Mouse (Mus musculus) myocyte (in vitro differentiated cells): ENCODE results near the gene Golt1a. TPM values are rescaled to one million over a fixed set of nuclear protein-coding genes. Genes with fewer than 3 reads are reported as not detected.
"Not testable (repeated sequence)": the region's sequence is repeated elsewhere in the genome, so short reads cannot be mapped to it uniquely, and the experiment has no call there.

ENCODE experiments used
- H3K27me3 ChIP-seq: one replicate; pipeline ENCODE4 v1.6.1; 2011; ENCODE audit not compliant: control insufficient read depth, insufficient read depth, insufficient read length
- H3K36me3 ChIP-seq: one replicate; pipeline ENCODE4 v1.6.1; 2011; ENCODE audit not compliant: control insufficient read depth, insufficient read depth
- H3K4me2 ChIP-seq: one replicate; pipeline ENCODE4 v1.6.1; 2011; ENCODE audit warnings: low read depth, control low read depth
- H3K4me3 ChIP-seq: one replicate; pipeline ENCODE4 v1.5.1; 2011; ENCODE audit warnings: mild to moderate bottlenecking, control low read depth, moderate library complexity
- H3K79me2 ChIP-seq: one replicate; pipeline ENCODE4 v1.6.1; 2011; ENCODE audit not compliant: control insufficient read depth, insufficient read depth
- H3ac ChIP-seq: one replicate; pipeline ENCODE4 v1.6.1; 2011; ENCODE audit not compliant: control insufficient read depth, insufficient read length
- CEBPB ChIP-seq: IDR thresholded peaks from 2 replicates; pipeline ENCODE4 v1.6.1; 2011; ENCODE audit warnings: mild to moderate bottlenecking, moderate library complexity; ENCODE audit not compliant: poor library complexity, insufficient read depth, severe bottlenecking
- E2F4 ChIP-seq: IDR thresholded peaks from one replicate; pipeline ENCODE4 v1.6.1; 2011; ENCODE audit warnings: mild to moderate bottlenecking, control low read depth, moderate library complexity; ENCODE audit not compliant: insufficient read depth
- MAX ChIP-seq: IDR thresholded peaks from one replicate; pipeline ENCODE4 v1.6.1; 2011; ENCODE audit warnings: low read depth, mild to moderate bottlenecking, control low read depth
- MYOD1 ChIP-seq, 3 experiments: IDR thresholded peaks; one replicate each; pipeline ENCODE4 v1.6.1; 2011; ENCODE audit warnings: control low read depth in 2 of 3, low read depth in 2 of 3, mild to moderate bottlenecking in 2 of 3, moderate library complexity in 1 of 3; ENCODE audit not compliant: insufficient read length in 2 of 3, control insufficient read depth in 1 of 3
- MYOG ChIP-seq, 3 experiments: IDR thresholded peaks; one replicate each; pipeline ENCODE4 v1.6.1; 2011; ENCODE audit warnings: control low read depth in 2 of 3, low read depth in 2 of 3, mild to moderate bottlenecking in 2 of 3; ENCODE audit not compliant: insufficient read length in 2 of 3, control insufficient read depth in 1 of 3, insufficient read depth in 1 of 3
- POLR2A ChIP-seq: IDR thresholded peaks from one replicate; pipeline ENCODE4 v1.6.1; 2011; ENCODE audit warnings: low read depth, mild to moderate bottlenecking, control low read depth, moderate library complexity; ENCODE audit not compliant: insufficient read length
- POLR2AphosphoS2 ChIP-seq: IDR thresholded peaks from one replicate; pipeline ENCODE4 v1.6.1; 2011; ENCODE audit warnings: low read depth, control low read depth; ENCODE audit not compliant: insufficient read length
- REST ChIP-seq: IDR thresholded peaks from one replicate; pipeline ENCODE4 v1.6.1; 2011; ENCODE audit warnings: mild to moderate bottlenecking, control low read depth, moderate library complexity; ENCODE audit not compliant: insufficient read depth, insufficient read length
- SRF ChIP-seq: IDR thresholded peaks from one replicate; pipeline ENCODE4 v1.6.1; 2011; ENCODE audit warnings: low read depth; ENCODE audit not compliant: control insufficient read depth, insufficient read length
- TCF12 ChIP-seq: IDR thresholded peaks from one replicate; pipeline ENCODE4 v1.6.1; 2011; ENCODE audit warnings: mild to moderate bottlenecking, control low read depth; ENCODE audit not compliant: poor library complexity, insufficient read depth, severe bottlenecking
- TCF3 ChIP-seq: IDR thresholded peaks from one replicate; pipeline ENCODE4 v1.6.1; 2011; ENCODE audit warnings: low read depth, control low read depth; ENCODE audit not compliant: insufficient read length
- USF1 ChIP-seq: IDR thresholded peaks from one replicate; pipeline ENCODE4 v1.6.1; 2011; ENCODE audit warnings: low read depth, mild to moderate bottlenecking, control low read depth, moderate library complexity
- polyA plus RNA-seq: library from polyadenylated mRNA; unstranded; fragments of >200 nt; fragmentation: generic; extraction: Trizol; gene quantifications from one replicate; pipeline ENCODE4 v1.2.1, GENCODE M21; 2012; ENCODE audit warnings: missing spikeins

The Golt1a gene
- polyA plus RNA-seq, 1 experiment, result not detected

DNA sequence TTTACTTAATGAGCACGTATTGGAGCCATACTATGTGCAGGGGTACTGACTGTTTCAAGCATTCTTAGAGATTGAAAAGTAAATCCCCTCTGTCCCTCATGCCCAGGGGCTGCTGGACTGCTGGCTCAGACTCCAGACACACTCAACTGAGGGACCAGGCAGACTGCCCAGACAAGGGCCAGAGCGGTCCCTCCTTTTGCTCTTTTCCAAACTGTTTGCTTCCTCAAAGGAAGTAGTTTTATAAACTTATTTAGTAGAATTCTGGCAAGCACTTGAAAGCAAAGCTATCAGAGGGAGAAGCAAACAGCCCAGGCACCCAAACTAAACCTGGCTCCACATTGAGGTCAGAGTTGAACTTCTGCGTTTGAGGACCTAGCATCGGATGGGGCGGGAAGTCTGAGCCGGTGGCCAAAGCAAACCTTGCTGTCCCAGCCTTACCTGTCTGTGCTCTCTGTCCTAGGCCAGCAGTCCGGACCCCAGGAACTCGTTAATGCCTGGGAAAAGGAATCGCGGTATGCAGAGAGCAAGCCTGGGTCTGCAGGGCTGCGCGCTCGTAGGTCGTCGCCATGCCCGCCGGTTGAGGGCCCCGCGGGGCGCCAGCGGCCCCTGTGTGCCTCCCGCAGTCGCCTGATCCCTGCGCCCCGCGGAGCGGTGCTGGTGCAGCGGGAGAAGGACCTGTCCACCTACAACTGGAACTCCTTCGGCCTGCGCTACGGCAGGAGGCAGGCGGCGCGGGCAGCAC, 19.5 kb downstream of the Golt1a start:
- Histone ChIP-seq H3ac (no peak overlapping the region), H3K4me3 (no peak overlapping the region), H3K79me2 (no peaks in the 10 kb centered on the region), H3K4me2 (no peak overlapping the region), H3K27me3 (peaks cover 34% of the 10 kb centered on the region), H3K36me3 (no peaks in the 10 kb centered on the region)
- TF ChIP-seq SRF (no peak), TCF12 (no peak), MAX (no peak), USF1 (no peak), POLR2AphosphoS2 (no peak), MYOD1 (IDR thresholded peaks at IDR 0.05; ENCODE audit: control insufficient read depth in 1 of 3, insufficient read length in 2 of 3, low read depth in 2 of 3) (no peak), POLR2A (no peak), TCF3 (no peak), REST (no peak), MYOG (IDR thresholded peaks at IDR 0.05; ENCODE audit: control insufficient read depth in 1 of 3, insufficient read depth in 1 of 3, insufficient read length in 2 of 3, low read depth in 2 of 3) (no peak), E2F4 (no peak), CEBPB (no peak)

DNA sequence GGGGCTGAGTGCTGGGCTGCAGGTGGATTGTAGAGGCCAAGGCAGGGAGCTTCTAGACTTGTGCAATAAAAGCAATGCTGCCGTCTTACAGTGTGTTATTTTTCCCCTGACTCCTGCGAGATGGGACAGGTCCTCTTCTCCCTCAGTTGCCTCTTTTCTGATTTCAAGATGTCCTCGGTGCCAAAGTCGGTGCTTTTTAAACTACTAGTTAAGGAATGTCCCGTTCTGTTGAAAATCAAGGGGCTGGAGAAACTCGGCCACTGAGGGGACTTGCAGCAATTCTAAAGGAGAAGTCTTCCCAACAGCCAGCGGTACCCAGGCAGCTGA, 20.0 kb downstream of the Golt1a start:
- Histone ChIP-seq H3K79me2 (no peaks in the 10 kb centered on the region), H3K4me2 (no peak overlapping the region), H3ac (no peak overlapping the region), H3K4me3 (no peak overlapping the region), H3K27me3 (peaks cover 37% of the 10 kb centered on the region), H3K36me3 (no peaks in the 10 kb centered on the region)
- TF ChIP-seq USF1 (no peak), E2F4 (no peak), TCF3 (no peak), POLR2AphosphoS2 (no peak), TCF12 (no peak), POLR2A (no peak)

DNA sequence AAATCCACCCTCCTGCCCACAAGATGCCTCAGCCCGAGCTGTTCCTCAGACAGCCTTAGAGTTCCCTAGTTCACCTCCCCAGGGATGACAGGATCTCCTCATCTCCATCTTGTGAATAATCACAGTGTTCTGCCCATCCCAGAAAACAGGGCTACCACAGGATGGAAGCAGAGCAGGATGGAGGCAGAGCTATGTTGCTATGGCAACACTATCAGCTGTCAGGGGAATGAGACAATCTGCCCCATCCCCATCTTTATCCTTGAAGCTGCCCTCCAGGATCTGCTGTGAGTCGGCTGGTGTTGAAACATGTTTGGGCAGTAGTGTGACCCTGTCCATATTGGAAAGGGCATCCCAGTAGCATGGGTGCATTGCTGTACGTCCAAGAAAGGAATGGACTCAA, 21.5 kb downstream of the Golt1a start:
- no peaks in the 10 kb centered on the region for H3K36me3 ChIP-seq
- no peak for TF ChIP-seq MYOG (IDR thresholded peaks at IDR 0.05; ENCODE audit: control insufficient read depth in 1 of 3, insufficient read depth in 1 of 3, insufficient read length in 2 of 3, low read depth in 2 of 3)
- TF ChIP-seq CEBPB, result no peak
- no peak for TF ChIP-seq POLR2AphosphoS2
- no peak for TF ChIP-seq MYOD1 (IDR thresholded peaks at IDR 0.05; ENCODE audit: control insufficient read depth in 1 of 3, insufficient read length in 2 of 3, low read depth in 2 of 3)
- H3K79me2 ChIP-seq, result no peaks in the 10 kb centered on the region
- H3K4me2 ChIP-seq, result no peak overlapping the region
- H3ac ChIP-seq, result no peak overlapping the region
- peaks cover 38% of the 10 kb centered on the region for H3K27me3 ChIP-seq
- H3K4me3 ChIP-seq, result no peak overlapping the region

DNA sequence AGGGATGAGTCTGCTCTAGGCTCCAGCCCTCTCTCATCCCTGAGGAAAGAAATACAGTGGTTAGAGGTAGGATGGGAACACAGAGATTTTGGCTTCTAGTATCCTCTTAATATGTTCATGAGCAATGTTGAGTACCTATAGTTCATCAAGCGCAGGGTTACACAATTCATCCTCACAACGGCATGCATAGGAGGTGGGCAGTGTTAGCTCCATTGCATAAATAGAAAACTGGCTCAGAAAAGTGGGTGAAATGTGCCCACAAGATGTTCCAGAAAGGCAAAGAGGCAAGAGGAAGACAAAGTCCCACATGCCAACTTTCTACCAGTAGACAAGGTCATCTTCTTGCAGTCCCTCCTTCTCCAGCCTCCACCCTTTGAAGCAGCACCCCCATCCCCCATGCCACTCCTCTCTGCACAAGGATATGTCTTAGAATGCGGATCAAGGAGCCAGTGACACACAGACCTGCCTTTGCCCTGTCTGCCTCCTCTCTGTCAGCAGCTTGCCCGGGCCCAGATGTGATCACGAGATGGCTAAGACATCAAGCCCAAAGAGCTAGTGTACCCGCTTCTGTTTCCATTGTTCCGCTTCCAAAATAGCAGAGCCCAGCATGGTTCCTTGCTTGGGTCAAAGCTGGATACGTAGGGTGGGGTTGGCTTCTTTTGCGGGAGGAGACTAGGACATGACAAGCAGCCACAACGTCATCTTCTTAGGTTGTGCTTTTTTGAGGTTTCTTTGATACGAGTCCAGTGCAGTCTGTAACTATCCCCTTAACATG, 23.2 kb downstream of the Golt1a start:
- TF ChIP-seq CEBPB (no peak), SRF (no peak), E2F4 (no peak), TCF3 (no peak), MAX (no peak), MYOD1 (IDR thresholded peaks at IDR 0.05; ENCODE audit: control insufficient read depth in 1 of 3, insufficient read length in 2 of 3, low read depth in 2 of 3) (no peak), POLR2AphosphoS2 (no peak), POLR2A (no peak), REST (no peak), MYOG (IDR thresholded peaks at IDR 0.05; ENCODE audit: control insufficient read depth in 1 of 3, insufficient read depth in 1 of 3, insufficient read length in 2 of 3, low read depth in 2 of 3) (no peak), USF1 (no peak), TCF12 (no peak)
- Histone ChIP-seq H3ac (no peak overlapping the region), H3K4me2 (no peak overlapping the region), H3K36me3 (no peaks in the 10 kb centered on the region), H3K4me3 (no peak overlapping the region), H3K79me2 (no peaks in the 10 kb centered on the region), H3K27me3 (peaks cover 33% of the 10 kb centered on the region)

DNA sequence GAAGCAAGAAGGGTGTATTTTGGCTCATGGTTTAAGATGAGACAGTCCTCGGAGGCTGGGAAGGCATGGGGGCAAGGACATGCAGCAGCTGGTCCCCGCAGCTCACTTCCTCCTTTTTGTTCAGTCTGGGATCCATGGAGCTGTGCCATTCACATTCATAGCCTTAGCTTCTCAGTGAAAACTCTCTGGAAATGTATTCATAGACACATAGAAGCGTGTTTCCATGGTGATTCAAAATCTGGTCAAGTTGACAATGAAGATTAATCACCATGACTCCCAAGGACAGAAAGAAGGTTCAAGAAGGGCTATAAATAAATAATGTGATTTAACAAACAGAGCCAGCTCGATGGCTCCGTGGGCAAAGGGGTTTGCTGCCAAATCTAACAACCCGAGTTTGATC, 24.3 kb downstream of the Golt1a start:
- Histone ChIP-seq H3K4me2 (no peak overlapping the region), H3K4me3 (no peak overlapping the region), H3K79me2 (no peaks in the 10 kb centered on the region), H3ac (no peak overlapping the region), H3K27me3 (peaks cover 27% of the 10 kb centered on the region), H3K36me3 (no peaks in the 10 kb centered on the region)
- TF ChIP-seq MAX, result no peak
- TF ChIP-seq POLR2A, result no peak
- no peak for TF ChIP-seq E2F4
- TF ChIP-seq REST, result no peak
- no peak for TF ChIP-seq TCF12
- TF ChIP-seq MYOD1 (IDR thresholded peaks at IDR 0.05; ENCODE audit: control insufficient read depth in 1 of 3, insufficient read length in 2 of 3, low read depth in 2 of 3), result no peak
- TF ChIP-seq USF1, result no peak

DNA sequence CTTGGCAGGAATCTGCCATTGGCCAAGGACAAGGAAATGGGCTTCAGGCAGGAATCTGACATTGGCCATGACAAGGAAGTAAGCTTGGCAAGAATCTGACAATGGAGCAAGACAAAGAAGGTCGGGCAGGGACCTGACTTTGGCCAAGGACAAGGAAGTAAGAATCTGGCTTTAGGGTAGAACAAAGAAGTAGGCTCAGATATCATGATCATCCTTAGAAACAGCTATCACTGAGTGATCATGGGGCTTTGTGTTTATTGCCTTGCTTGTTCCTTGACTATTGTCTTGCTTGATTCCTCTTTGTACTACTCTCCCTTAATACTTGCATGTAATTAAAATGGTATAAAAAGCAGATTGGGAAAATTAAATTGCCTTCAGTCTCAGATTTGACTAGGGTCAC, 30.8 kb downstream of the Golt1a start:
- H3ac ChIP-seq, H3K4me3 ChIP-seq, H3K27me3 ChIP-seq, H3K79me2 ChIP-seq, H3K36me3 ChIP-seq, H3K4me2 ChIP-seq: not testable (repeated sequence)
